Mouse (Mus musculus) kidney, postnatal 36 days (tissue): ENCODE results near the gene Adra2b.

ENCODE experiments used
- DNase-seq, 2 experiments: peaks; one replicate each; pipeline ENCODE4 v3.0.0; 2021 to 2022; ENCODE audit warnings: mixed read lengths in 2 of 2

Gene Adra2b

GRCm38 (mm10) chr2:127362459-127363281 is at the start of gene Adra2b:
Adra2b (plus strand) TSS chr2:127363208.
- peak; percentile 95 to 97 for DNase-seq

- no peak for DNase-seq
Observed at GRCm38 (mm10) chr2:127313878-127314277, 49.1 kb upstream of the Adra2b start.

GRCm38 (mm10) chr2:127314467-127315154 is 48.4 kb upstream of the Adra2b start:
- DNase-seq = no peak

GRCm38 (mm10) chr2:127315155-127315470 is 47.9 kb upstream of the Adra2b start:
- DNase-seq = no peak

GRCm38 (mm10) chr2:127316431-127316830 is 46.6 kb upstream of the Adra2b start:
- DNase-seq = no peak

- no peak for DNase-seq
Observed at GRCm38 (mm10) chr2:127318136-127318535, 44.9 kb upstream of the Adra2b start.

- no peak for DNase-seq
Observed at GRCm38 (mm10) chr2:127319071-127319470, 43.9 kb upstream of the Adra2b start.

GRCm38 (mm10) chr2:127322671-127323285 is 40.2 kb upstream of the Adra2b start:
- no peak for DNase-seq

GRCm38 (mm10) chr2:127323667-127324066 is 39.3 kb upstream of the Adra2b start:
- no peak for DNase-seq

- DNase-seq = no peak
Observed at GRCm38 (mm10) chr2:127324456-127324855, 38.6 kb upstream of the Adra2b start.

- peak in 1 of 2 experiments; percentile 14 for DNase-seq
Observed at GRCm38 (mm10) chr2:127328090-127328851, 34.7 kb upstream of the Adra2b start.

- DNase-seq = no peak
Observed at GRCm38 (mm10) chr2:127332807-127333570, 30.0 kb upstream of the Adra2b start.

GRCm38 (mm10) chr2:127333945-127334603 is 28.9 kb upstream of the Adra2b start:
- peak in 1 of 2 experiments; percentile 11 for DNase-seq

- peak in 1 of 2 experiments; percentile 8 for DNase-seq
Observed at GRCm38 (mm10) chr2:127335078-127335541, 27.9 kb upstream of the Adra2b start.

- DNase-seq = peak; percentile 86 to 89
Observed at GRCm38 (mm10) chr2:127335767-127336496, 27.1 kb upstream of the Adra2b start, which contains the start of gene Dusp2. Dusp2 (plus strand) TSS chr2:127336159.

- peak in 1 of 2 experiments; percentile 17 for DNase-seq
Observed at GRCm38 (mm10) chr2:127336497-127336832, 26.5 kb upstream of the Adra2b start.

- no peak for DNase-seq
Observed at GRCm38 (mm10) chr2:127336885-127337284, 26.1 kb upstream of the Adra2b start.

- no peak for DNase-seq
Observed at GRCm38 (mm10) chr2:127337531-127337930, 25.5 kb upstream of the Adra2b start.

GRCm38 (mm10) chr2:127338012-127338411 is 25.0 kb upstream of the Adra2b start:
- DNase-seq = no peak

GRCm38 (mm10) chr2:127338416-127338815 is 24.6 kb upstream of the Adra2b start, which contains the start of gene Astl:
Astl (plus strand) TSS chr2:127338639.
- no peak for DNase-seq

GRCm38 (mm10) chr2:127338833-127339232 is 24.2 kb upstream of the Adra2b start:
- no peak for DNase-seq
